Mouse (Mus musculus) liver, adult 2 months (tissue): ENCODE measurements at regions not wholly inside any gene's neighbourhood (a gene's known extent, or its start where the extent isn't known, plus 50 kb on each side); places are given as distances from the start of the nearest gene placed in this dataset.

Experiments
- CTCF ChIP-seq: fragments of 200-500 bp; IDR thresholded peaks from 2 replicates; pipeline ENCODE4 v1.5.1; 2011; ENCODE audit warnings: low read depth, low read length, control low read depth
- POLR2A ChIP-seq: fragments of 200-500 bp; IDR thresholded peaks from 2 replicates; pipeline ENCODE4 v1.6.1; 2011; ENCODE audit warnings: low read length, control low read depth; ENCODE audit not compliant: insufficient read depth; ENCODE audit errors: extremely low read depth

DNA sequence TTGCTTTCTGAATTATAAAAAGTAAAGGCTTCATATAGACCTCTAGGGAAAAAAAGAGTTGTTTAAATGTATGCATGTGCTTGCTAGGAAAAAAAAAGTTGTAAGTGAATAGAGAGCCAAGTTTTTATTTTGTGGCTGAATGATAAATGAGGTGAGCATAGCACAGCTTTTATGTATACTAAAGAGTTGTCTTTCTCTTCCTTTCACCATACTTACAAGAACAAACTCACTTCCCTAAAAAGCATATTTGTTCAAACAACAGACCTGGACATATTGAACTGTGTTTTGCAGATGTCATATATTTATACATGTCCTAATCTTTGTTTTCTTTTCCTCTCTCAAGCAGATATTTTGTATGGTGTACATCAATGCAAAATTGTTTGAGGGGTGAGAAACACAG, 119.4 kb upstream of the Hccs start:
- no peak for TF ChIP-seq CTCF
- no peak for TF ChIP-seq POLR2A
